Mouse (Mus musculus) intestine, embryonic 14.5 days (tissue): ENCODE measurements around the gene 5430419D17Rik. TPM values are rescaled to one million over a fixed set of nuclear protein-coding genes. Genes with fewer than 3 reads are reported as not detected.

ENCODE experiments used
- polyA plus RNA-seq: library from polyadenylated mRNA; unstranded; fragments of >200 nt; fragmentation: Nextera tagmentation; extraction: Ambion mirVana; gene quantifications from 2 replicates; pipeline ENCODE4 v1.2.1, GENCODE M21; 2014

Gene 5430419D17Rik
- polyA plus RNA-seq, 1 experiment from 2014 or later = not detected

Other genes starting within 250 kb of the 5430419D17Rik start
- 15.8 and 16.7 TPM in 2 replicates for gene Htra1, start 238.3 kb upstream of the 5430419D17Rik start, polyA plus RNA-seq
- gene Dmbt1, start 142.3 kb upstream of the 5430419D17Rik start, polyA plus RNA-seq = 33.3 and 78.2 TPM in 2 replicates
- gene 4933402N03Rik, start 28.1 kb upstream of the 5430419D17Rik start, polyA plus RNA-seq = not detected in 2 replicates
- gene Cuzd1, start 147.9 kb downstream of the 5430419D17Rik start, polyA plus RNA-seq = not detected in 2 replicates
- gene Fam24b, start 155.1 kb downstream of the 5430419D17Rik start, polyA plus RNA-seq = 0.42 TPM in 1 of 2 replicates, not detected in the other
- gene Fam24a, start 159.5 kb downstream of the 5430419D17Rik start, polyA plus RNA-seq = not detected in 2 replicates
- gene 2310057M21Rik, start 188.4 kb downstream of the 5430419D17Rik start, polyA plus RNA-seq = 23.8 and 25.0 TPM in 2 replicates
- gene Pstk, start 196.7 kb downstream of the 5430419D17Rik start, polyA plus RNA-seq = 73.9 and 75.9 TPM in 2 replicates
- gene Ikzf5, start 236.1 kb downstream of the 5430419D17Rik start, polyA plus RNA-seq = 15.7 and 19.4 TPM in 2 replicates
- gene Acadsb, start 236.2 kb downstream of the 5430419D17Rik start, polyA plus RNA-seq = 67.8 and 91.1 TPM in 2 replicates